Mouse (Mus musculus): ENCODE measurements around the gene Zfp449.

Zfp449 gene

GRCm38 (mm10) chrX:56346176-56346931, at the start of gene Zfp449:
Gene Zfp449 (plus strand): TSS chrX:56346400.
- peak; percentile 87 for DNase-seq (ENCODE audit: inconsistent ontology term)

- no peak for DNase-seq (ENCODE audit: inconsistent ontology term)
These were observed 38.6 kb upstream of the Zfp449 start for GRCm38 (mm10) chrX:56307597-56307996.

DNA sequence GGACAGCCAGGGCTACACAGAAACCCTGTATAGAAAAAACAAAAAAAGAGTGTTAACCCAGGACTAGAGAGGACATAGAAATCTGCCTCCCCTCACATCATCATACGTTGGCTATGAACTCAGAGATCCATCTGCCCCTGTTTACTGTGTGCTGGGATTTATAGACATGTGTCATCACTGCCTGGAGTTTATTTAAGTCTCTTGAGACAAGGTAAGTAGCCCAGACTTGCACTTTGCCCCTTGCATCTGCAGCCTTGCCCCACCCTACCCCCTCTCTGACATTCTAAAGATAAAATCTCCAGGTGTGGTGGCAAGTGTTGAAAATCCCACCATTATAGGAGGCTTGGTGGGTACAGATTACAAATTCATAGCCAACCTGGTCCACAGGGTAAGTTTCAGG, 33.4 kb upstream of the Zfp449 start:
- DNase-seq (ENCODE audit: inconsistent ontology term) = no peak

- DNase-seq (ENCODE audit: inconsistent ontology term) = no peak
These were observed 24.1 kb upstream of the Zfp449 start for GRCm38 (mm10) chrX:56322096-56322495.

DNA sequence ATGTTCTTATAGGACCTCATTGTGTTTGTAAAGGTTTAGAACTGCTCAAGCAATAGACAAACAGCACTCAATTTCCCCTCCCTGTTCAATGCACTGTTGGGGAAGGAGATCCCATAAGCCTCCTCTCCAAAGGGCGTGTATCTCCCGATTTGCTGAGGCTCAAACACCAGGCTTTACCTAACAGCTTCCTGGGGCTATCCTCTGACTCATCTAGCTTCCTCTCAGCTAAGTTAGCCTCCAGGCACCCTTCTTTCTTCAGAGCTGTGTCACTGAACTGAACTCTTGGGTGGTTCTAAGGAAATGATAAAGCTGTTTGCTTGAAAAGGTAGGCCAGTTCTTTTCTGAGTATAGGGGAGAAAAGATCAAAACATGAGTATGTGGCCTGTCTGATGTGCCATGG, 23.5 kb upstream of the Zfp449 start:
- no peak for DNase-seq (ENCODE audit: inconsistent ontology term)

- DNase-seq (ENCODE audit: inconsistent ontology term) = peak; percentile 0
These were observed 14.2 kb upstream of the Zfp449 start for GRCm38 (mm10) chrX:56332046-56332445.

GRCm38 (mm10) chrX:56340305-56340704, 5.9 kb upstream of the Zfp449 start:
- peak; percentile 49 for DNase-seq (ENCODE audit: inconsistent ontology term)

DNA sequence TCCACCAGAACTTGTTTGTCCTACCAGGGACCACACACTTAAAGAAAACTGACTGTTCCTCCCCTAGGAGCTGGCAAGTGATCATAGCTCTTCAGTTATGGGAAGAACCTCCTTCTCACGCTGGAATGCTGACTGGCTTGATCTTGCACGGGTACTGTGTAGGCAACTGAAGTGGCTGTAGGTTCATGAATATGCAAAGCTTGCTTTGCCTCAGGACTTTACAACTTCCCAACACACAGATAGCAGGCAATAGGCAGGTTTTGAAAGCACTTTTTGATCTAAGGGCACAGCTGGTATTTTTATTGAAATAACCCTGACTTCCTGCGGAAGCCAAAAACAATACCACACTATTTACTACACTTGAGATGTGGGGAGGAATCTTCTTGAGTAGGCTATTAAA, 3.3 kb upstream of the Zfp449 start:
- no peak for DNase-seq (ENCODE audit: inconsistent ontology term)

GRCm38 (mm10) chrX:56346932-56347253, 693 bp downstream of the Zfp449 start:
- DNase-seq (ENCODE audit: inconsistent ontology term) = peak; percentile 16

- DNase-seq (ENCODE audit: inconsistent ontology term) = peak; percentile 26
These were observed 28.4 kb downstream of the Zfp449 start, which contains the start of gene Smim10l2a for GRCm38 (mm10) chrX:56374431-56375128. Gene Smim10l2a (plus strand): TSS chrX:56374586.

DNA sequence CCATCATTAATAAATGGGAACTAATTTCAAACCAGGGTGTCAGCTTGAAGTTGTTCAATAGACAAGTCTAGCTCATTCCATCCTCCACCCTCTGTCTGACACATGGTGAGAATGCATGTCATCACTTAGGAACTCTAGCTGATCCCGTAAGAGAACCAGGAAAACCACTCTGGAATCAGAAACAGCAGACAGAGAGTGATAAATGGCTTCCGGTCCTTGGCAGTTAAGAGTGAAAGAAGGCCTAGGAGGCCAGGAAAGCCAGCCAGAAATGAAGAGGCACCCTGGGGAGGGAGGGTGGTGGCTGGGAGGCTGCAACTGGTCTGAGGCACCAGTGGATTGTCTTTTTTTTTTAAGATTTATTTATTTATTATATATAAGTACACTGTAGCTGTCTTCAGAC, 34.7 kb downstream of the Zfp449 start:
- DNase-seq (ENCODE audit: inconsistent ontology term) = no peak

- DNase-seq (ENCODE audit: inconsistent ontology term) = no peak
These were observed 37.9 kb downstream of the Zfp449 start for GRCm38 (mm10) chrX:56384142-56384541.

DNA sequence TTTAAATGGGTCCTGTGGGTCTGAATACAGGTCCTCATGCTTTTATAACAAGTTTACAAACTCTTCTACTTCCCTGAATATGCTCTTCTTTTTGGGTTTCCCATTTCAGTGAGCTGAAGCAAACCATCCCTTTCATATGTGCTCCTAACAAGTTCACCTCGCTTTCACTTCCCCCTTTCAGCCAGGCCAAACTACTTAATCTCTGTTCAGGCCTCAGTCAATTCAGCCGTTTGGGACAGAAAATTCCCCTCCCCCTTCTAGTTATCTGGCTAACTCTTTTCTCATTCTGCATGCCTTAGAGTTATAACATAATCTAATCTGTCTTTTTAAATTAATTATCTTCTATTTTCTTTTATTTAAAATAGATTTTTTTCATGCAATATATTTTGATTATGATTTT, 58.4 kb downstream of the Zfp449 start:
- DNase-seq (ENCODE audit: inconsistent ontology term) = no peak

DNA sequence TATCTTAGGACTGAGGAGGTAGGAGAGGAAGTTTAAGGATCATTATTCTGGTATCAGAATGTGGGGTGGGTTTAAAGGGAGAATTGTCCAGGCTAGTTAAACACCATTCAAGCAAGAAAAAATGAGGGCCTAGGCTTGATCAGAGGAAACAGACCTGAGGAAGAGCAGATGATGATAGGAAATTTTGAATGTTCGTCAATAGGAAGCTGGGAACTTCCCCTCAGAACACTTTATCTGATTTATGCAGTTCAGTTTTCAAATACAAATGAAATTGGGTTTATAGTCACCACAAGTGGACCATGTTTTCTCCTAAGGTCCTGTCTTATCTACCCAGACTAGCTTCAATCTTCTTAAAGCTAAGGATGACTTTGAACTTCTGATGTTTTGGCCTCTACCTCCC, 59.3 kb downstream of the Zfp449 start:
- no peak for DNase-seq (ENCODE audit: inconsistent ontology term)

- no peak for DNase-seq (ENCODE audit: inconsistent ontology term)
These were observed 59.9 kb downstream of the Zfp449 start for GRCm38 (mm10) chrX:56406128-56406527.
